Mouse (Mus musculus): Measurements from ENCODE around the gene Sele. TPM values are rescaled to one million over a fixed set of nuclear protein-coding genes. Genes with fewer than 3 reads are reported as not detected.
"Not testable (repeated sequence)": the region's sequence is repeated elsewhere in the genome, so short reads cannot be mapped to it uniquely, and the experiment has no call there.

Gene Sele
- polyA plus RNA-seq (2015; fragmentation: Nextera tagmentation; extraction: Ambion mirVana) = not detected in 2 replicates

- WGBS = 77% methylated on average over 5 of the region's 5 CpGs
- ATAC-seq = no peak
- Histone ChIP-seq H3K9me3 (no peaks in the 10 kb centered on the region), H3K4me3 (replicated peaks) (no peak within 1 kb of the TSS), H3K27ac (no peak within 1 kb of the TSS), H3K4me1 (replicated peaks) (no peaks in the 10 kb centered on the region), H3K4me2 (replicated peaks) (no peak within 1 kb of the TSS), H3K9ac (replicated peaks) (no peak within 1 kb of the TSS), H3K36me3 (no peaks in the 10 kb centered on the region), H3K27me3 (no peaks in the 10 kb centered on the region)
These were observed at the start of gene Sele for GRCm38 (mm10) chr1:164047934-164048333. Gene Sele, plus strand, starts transcription at chr1:164048234.

GRCm38 (mm10) chr1:164001831-164002452 is 46.1 kb upstream of the Sele start:
- Histone ChIP-seq H3K4me1 (replicated peaks) (no peaks in the 10 kb centered on the region), H3K4me2 (replicated peaks) (no peak overlapping the region), H3K27ac (no peak overlapping the region), H3K4me3 (replicated peaks) (no peak overlapping the region), H3K9me3 (no peaks in the 10 kb centered on the region), H3K36me3 (no peaks in the 10 kb centered on the region), H3K9ac (replicated peaks) (no peak overlapping the region), H3K27me3 (no peaks in the 10 kb centered on the region)
- WGBS = 58% methylated on average over 6 of the region's 6 CpGs
- ATAC-seq = no peak

- Histone ChIP-seq H3K27ac (no peak overlapping the region), H3K4me1 (replicated peaks) (no peaks in the 10 kb centered on the region), H3K36me3 (no peaks in the 10 kb centered on the region), H3K27me3 (no peaks in the 10 kb centered on the region), H3K9me3 (no peaks in the 10 kb centered on the region), H3K4me2 (replicated peaks) (no peak overlapping the region), H3K4me3 (replicated peaks) (no peak overlapping the region), H3K9ac (replicated peaks) (no peak overlapping the region)
- WGBS = 89% methylated on average over 3 of the region's 3 CpGs
- no peak for ATAC-seq
These were observed 43.7 kb upstream of the Sele start for GRCm38 (mm10) chr1:164004311-164004710.

- H3K4me1 ChIP-seq (replicated peaks) = no peaks in the 10 kb centered on the region
- no peak overlapping the region for H3K4me3 ChIP-seq (replicated peaks)
- WGBS = 41% methylated on average over 2 of the region's 2 CpGs
- no peak overlapping the region for H3K27ac ChIP-seq
- H3K36me3 ChIP-seq = no peaks in the 10 kb centered on the region
- H3K9ac ChIP-seq (replicated peaks) = no peak overlapping the region
- H3K27me3 ChIP-seq = no peaks in the 10 kb centered on the region
- ATAC-seq = no peak
- no peaks in the 10 kb centered on the region for H3K9me3 ChIP-seq
- H3K4me2 ChIP-seq (replicated peaks) = no peak overlapping the region
These were observed 38.8 kb upstream of the Sele start for GRCm38 (mm10) chr1:164009235-164009634.

- ATAC-seq = no peak
- WGBS = 89% methylated on average over 1 of the region's 1 CpGs
- no peak overlapping the region for H3K4me2 ChIP-seq (replicated peaks)
- no peak overlapping the region for H3K4me3 ChIP-seq (replicated peaks)
- no peaks in the 10 kb centered on the region for H3K27me3 ChIP-seq
- H3K9ac ChIP-seq (replicated peaks) = no peak overlapping the region
- no peaks in the 10 kb centered on the region for H3K36me3 ChIP-seq
- H3K9me3 ChIP-seq = no peaks in the 10 kb centered on the region
- no peaks in the 10 kb centered on the region for H3K4me1 ChIP-seq (replicated peaks)
- no peak overlapping the region for H3K27ac ChIP-seq
These were observed 33.4 kb upstream of the Sele start for GRCm38 (mm10) chr1:164014616-164015015.

- no peak overlapping the region for H3K9ac ChIP-seq (replicated peaks)
- H3K4me2 ChIP-seq (replicated peaks) = no peak overlapping the region
- WGBS = 90% methylated on average over 16 of the region's 16 CpGs
- no peaks in the 10 kb centered on the region for H3K27me3 ChIP-seq
- H3K4me3 ChIP-seq (replicated peaks) = no peak overlapping the region
- H3K4me1 ChIP-seq (replicated peaks) = no peaks in the 10 kb centered on the region
- H3K36me3 ChIP-seq = no peaks in the 10 kb centered on the region
- ATAC-seq = no peak
- H3K9me3 ChIP-seq = no peaks in the 10 kb centered on the region
- no peak overlapping the region for H3K27ac ChIP-seq
These were observed 29.7 kb upstream of the Sele start for GRCm38 (mm10) chr1:164018221-164018896.

GRCm38 (mm10) chr1:164019789-164020188 is 28.2 kb upstream of the Sele start:
- Histone ChIP-seq H3K27me3 (no peaks in the 10 kb centered on the region), H3K4me2 (replicated peaks) (no peak overlapping the region), H3K27ac (no peak overlapping the region), H3K9ac (replicated peaks) (no peak overlapping the region), H3K36me3 (no peaks in the 10 kb centered on the region), H3K4me1 (replicated peaks) (no peaks in the 10 kb centered on the region), H3K9me3 (no peaks in the 10 kb centered on the region), H3K4me3 (replicated peaks) (no peak overlapping the region)
- WGBS = 38% methylated on average over 6 of the region's 6 CpGs
- ATAC-seq = no peak

GRCm38 (mm10) chr1:164020746-164021145 is 27.3 kb upstream of the Sele start:
- not testable (repeated sequence) for H3K36me3 ChIP-seq; H3K27ac ChIP-seq; H3K4me2 ChIP-seq (replicated peaks); H3K9ac ChIP-seq (replicated peaks); H3K27me3 ChIP-seq; H3K4me1 ChIP-seq (replicated peaks); H3K4me3 ChIP-seq (replicated peaks); H3K9me3 ChIP-seq; ATAC-seq
- WGBS = 77% methylated on average over 3 of the region's 3 CpGs

- not testable (repeated sequence) for H3K27me3 ChIP-seq; H3K4me1 ChIP-seq (replicated peaks); H3K27ac ChIP-seq; H3K4me2 ChIP-seq (replicated peaks); H3K36me3 ChIP-seq; H3K9me3 ChIP-seq; H3K9ac ChIP-seq (replicated peaks); H3K4me3 ChIP-seq (replicated peaks); ATAC-seq
- WGBS = 85% methylated on average over 5 of the region's 5 CpGs
These were observed 25.9 kb upstream of the Sele start for GRCm38 (mm10) chr1:164022106-164022505.

GRCm38 (mm10) chr1:164025685-164026084 is 22.3 kb upstream of the Sele start:
- Histone ChIP-seq H3K4me3 (replicated peaks) (no peak overlapping the region), H3K36me3 (no peaks in the 10 kb centered on the region), H3K27me3 (no peaks in the 10 kb centered on the region), H3K27ac (no peak overlapping the region), H3K4me2 (replicated peaks) (no peak overlapping the region), H3K9ac (replicated peaks) (no peak overlapping the region), H3K9me3 (no peaks in the 10 kb centered on the region), H3K4me1 (replicated peaks) (no peaks in the 10 kb centered on the region)
- 88% methylated on average over 4 of the region's 4 CpGs for WGBS
- ATAC-seq = no peak

- no peak overlapping the region for H3K4me3 ChIP-seq (replicated peaks)
- H3K4me2 ChIP-seq (replicated peaks) = no peak overlapping the region
- H3K27me3 ChIP-seq = no peaks in the 10 kb centered on the region
- H3K9me3 ChIP-seq = no peaks in the 10 kb centered on the region
- ATAC-seq = no peak
- 60% methylated on average over 5 of the region's 5 CpGs for WGBS
- no peaks in the 10 kb centered on the region for H3K36me3 ChIP-seq
- no peaks in the 10 kb centered on the region for H3K4me1 ChIP-seq (replicated peaks)
- H3K27ac ChIP-seq = no peak overlapping the region
- H3K9ac ChIP-seq (replicated peaks) = no peak overlapping the region
These were observed 20.6 kb upstream of the Sele start for GRCm38 (mm10) chr1:164027416-164027815.

GRCm38 (mm10) chr1:164040385-164041135 is 7.5 kb upstream of the Sele start:
- H3K27ac ChIP-seq = no peak overlapping the region
- no peaks in the 10 kb centered on the region for H3K27me3 ChIP-seq
- H3K9me3 ChIP-seq = no peaks in the 10 kb centered on the region
- H3K9ac ChIP-seq (replicated peaks) = no peak overlapping the region
- no peak overlapping the region for H3K4me3 ChIP-seq (replicated peaks)
- H3K4me1 ChIP-seq (replicated peaks) = no peaks in the 10 kb centered on the region
- 73% methylated on average over 10 of the region's 10 CpGs for WGBS
- ATAC-seq = no peak; the same call in 1 of the 2 replicates
- no peaks in the 10 kb centered on the region for H3K36me3 ChIP-seq
- H3K4me2 ChIP-seq (replicated peaks) = no peak overlapping the region
